Mouse (Mus musculus) CD4-positive, CD25-positive, alpha-beta regulatory T cell, adult 2 months (primary cell): ENCODE measurements around the gene Pex19.

Experiments
- DNase-seq: peaks from one replicate; pipeline ENCODE4 v3.0.0-alpha.2; 2012; ENCODE audit warnings: low read depth, low spot score

Pex19 gene

DNA sequence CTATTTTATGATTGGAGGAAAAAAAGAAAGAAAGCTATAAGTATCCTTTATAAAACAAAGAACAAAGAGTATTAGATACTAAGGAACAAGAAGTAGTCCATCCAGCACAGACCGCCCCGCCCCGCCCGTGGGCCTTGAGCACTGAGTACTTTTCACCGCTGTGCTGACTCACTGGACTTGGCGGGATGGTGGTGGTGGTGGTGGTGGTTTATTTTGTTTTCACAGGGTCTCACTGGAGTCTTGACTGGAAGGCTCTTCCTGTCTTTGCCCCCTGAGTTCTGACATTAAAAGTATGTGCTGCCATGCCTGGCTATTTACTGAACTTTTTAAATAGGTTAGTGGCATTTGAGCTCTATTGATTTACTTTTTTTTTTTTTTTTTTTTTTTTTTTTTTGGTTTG, 56.5 kb downstream of the Pex19 start:
- no peak for DNase-seq

DNA sequence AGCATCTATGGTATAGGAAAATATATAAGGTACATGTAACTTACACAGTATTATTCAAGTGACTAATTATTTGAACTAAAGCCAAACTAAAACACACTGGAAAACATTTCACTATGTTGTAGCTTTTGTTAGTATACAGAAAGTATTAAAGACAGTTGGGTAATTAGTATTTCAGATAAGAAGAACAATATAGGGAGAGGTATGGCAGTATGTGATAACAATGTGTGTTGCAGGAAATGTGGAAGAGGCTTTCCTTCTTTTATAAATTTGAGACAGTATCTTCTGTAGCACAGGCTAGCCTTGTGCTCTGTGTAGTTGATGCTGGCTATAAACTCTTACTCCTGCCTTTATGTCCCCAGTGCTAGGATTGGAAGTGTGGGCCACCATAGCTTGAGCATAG, 57.4 kb downstream of the Pex19 start:
- no peak for DNase-seq
